Mouse (Mus musculus): ENCODE measurements around the gene Agpat3.

Gene Agpat3

DNA sequence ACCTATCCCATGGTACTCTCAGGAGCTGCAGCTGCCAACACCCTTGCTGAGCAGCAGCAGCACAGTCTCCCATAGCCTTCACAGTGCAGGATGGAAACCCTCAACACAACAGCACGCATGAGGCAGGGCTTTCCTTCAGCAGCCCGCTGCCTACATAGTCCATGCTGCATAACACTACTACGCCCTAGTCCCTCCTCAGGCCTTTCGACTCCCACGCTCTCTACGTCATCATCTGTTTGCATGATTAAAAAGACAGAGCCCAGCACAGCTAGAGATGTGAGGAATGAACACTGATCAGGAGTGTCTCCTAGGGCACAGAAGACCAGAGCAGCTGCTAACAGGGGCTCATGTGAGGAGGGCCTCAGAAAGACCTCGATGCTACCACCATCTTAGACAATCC, 131.0 kb downstream of the Agpat3 start:
- DNase-seq (ENCODE audit: extremely low read depth, low read depth) = no peak

DNA sequence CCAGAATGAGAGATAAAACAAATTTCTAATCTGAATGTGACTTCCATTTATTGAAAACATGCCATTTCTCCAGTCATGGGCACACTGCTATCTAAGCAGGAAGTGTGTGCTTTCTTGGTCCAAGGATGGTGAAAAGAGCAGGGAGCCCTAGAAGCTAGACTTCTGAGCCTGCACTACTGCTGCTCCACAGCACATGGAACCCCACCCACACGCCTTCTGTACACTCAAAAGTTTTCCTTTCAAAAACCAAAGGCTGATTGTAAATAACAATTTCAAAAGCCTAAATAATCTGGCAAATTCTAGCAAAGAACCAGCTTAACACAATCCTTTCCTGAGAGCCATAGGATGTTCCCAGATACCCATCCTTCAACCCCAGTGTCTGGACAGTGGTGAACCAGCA, 132.8 kb downstream of the Agpat3 start:
- DNase-seq (ENCODE audit: extremely low read depth, low read depth) = no peak

Measured in MEL-GATA-1-ER (cell line).